Mouse (Mus musculus): ENCODE data around the gene Cd247. TPM values are rescaled to one million over a fixed set of nuclear protein-coding genes. Genes with fewer than 3 reads are reported as not detected.

Cd247 gene
- polyA plus RNA-seq, 1 experiment from 2014 or later = 2.2 TPM

- Histone ChIP-seq H3K27ac (replicated peaks; ENCODE audit: low read depth, low read length) (no peak overlapping the region), H3K4me2 (ENCODE audit: low read depth, low read length) (no peak overlapping the region), H3K4me3 (ENCODE audit: low read depth, low read length) (no peak overlapping the region), H3K4me1 (ENCODE audit: control insufficient read depth, insufficient read depth, low read length) (no peaks in the 10 kb centered on the region), H3K27me3 (ENCODE audit: control insufficient read depth, insufficient read depth, low read length) (no peaks in the 10 kb centered on the region), H3K9me3 (replicated peaks; ENCODE audit: control insufficient read depth, low read length) (no peaks in the 10 kb centered on the region), H3K36me3 (replicated peaks; ENCODE audit: control insufficient read depth, insufficient read depth, low read depth, low read length) (no peaks in the 10 kb centered on the region), H3K9ac (replicated peaks; ENCODE audit: low read length) (no peak overlapping the region)
- DNase-seq (ENCODE audit: low spot score) (no peak), ATAC-seq (replicated peaks; ENCODE audit: insufficient number of reproducible peaks, low FRiP score, low TSS enrichment, low read depth) (no peak)
- 84% methylated on average over 7 of the region's 7 CpGs for WGBS
Observed at GRCm38 (mm10) chr1:165766295-165766890, 22.1 kb upstream of the Cd247 start.

GRCm38 (mm10) chr1:165768894-165769512, 19.5 kb upstream of the Cd247 start:
- DNase-seq (ENCODE audit: low spot score) (no peak), ATAC-seq (replicated peaks; ENCODE audit: insufficient number of reproducible peaks, low FRiP score, low TSS enrichment, low read depth) (no peak)
- H3K27ac ChIP-seq (replicated peaks; ENCODE audit: low read depth, low read length) = no peak overlapping the region
- no peaks in the 10 kb centered on the region for H3K27me3 ChIP-seq (ENCODE audit: control insufficient read depth, insufficient read depth, low read length)
- no peak overlapping the region for H3K9ac ChIP-seq (replicated peaks; ENCODE audit: low read length)
- no peak overlapping the region for H3K4me2 ChIP-seq (ENCODE audit: low read depth, low read length)
- H3K9me3 ChIP-seq (replicated peaks; ENCODE audit: control insufficient read depth, low read length) = no peaks in the 10 kb centered on the region
- H3K36me3 ChIP-seq (replicated peaks; ENCODE audit: control insufficient read depth, insufficient read depth, low read depth, low read length) = no peaks in the 10 kb centered on the region
- WGBS = 78% methylated on average over 9 of the region's 9 CpGs
- no peaks in the 10 kb centered on the region for H3K4me1 ChIP-seq (ENCODE audit: control insufficient read depth, insufficient read depth, low read length)
- no peak overlapping the region for H3K4me3 ChIP-seq (ENCODE audit: low read depth, low read length)

- Histone ChIP-seq H3K4me1 (ENCODE audit: control insufficient read depth, insufficient read depth, low read length) (no peaks in the 10 kb centered on the region), H3K9ac (replicated peaks; ENCODE audit: low read length) (no peak overlapping the region), H3K9me3 (replicated peaks; ENCODE audit: control insufficient read depth, low read length) (no peaks in the 10 kb centered on the region), H3K4me3 (ENCODE audit: low read depth, low read length) (no peak overlapping the region), H3K4me2 (ENCODE audit: low read depth, low read length) (no peak overlapping the region), H3K27ac (replicated peaks; ENCODE audit: low read depth, low read length) (no peak overlapping the region), H3K36me3 (replicated peaks; ENCODE audit: control insufficient read depth, insufficient read depth, low read depth, low read length) (no peaks in the 10 kb centered on the region), H3K27me3 (ENCODE audit: control insufficient read depth, insufficient read depth, low read length) (no peaks in the 10 kb centered on the region)
- DNase-seq (ENCODE audit: low spot score) = no peak
- ATAC-seq (replicated peaks; ENCODE audit: insufficient number of reproducible peaks, low FRiP score, low TSS enrichment, low read depth) = no peak
- 78% methylated on average over 10 of the region's 10 CpGs for WGBS
Observed at GRCm38 (mm10) chr1:165770181-165770759, 18.2 kb upstream of the Cd247 start.

GRCm38 (mm10) chr1:165771491-165771897, 17.0 kb upstream of the Cd247 start:
- no peaks in the 10 kb centered on the region for H3K36me3 ChIP-seq (replicated peaks; ENCODE audit: control insufficient read depth, insufficient read depth, low read depth, low read length)
- WGBS = under 1% methylated on average over 12 of the region's 12 CpGs
- H3K4me1 ChIP-seq (ENCODE audit: control insufficient read depth, insufficient read depth, low read length) = no peaks in the 10 kb centered on the region
- no peaks in the 10 kb centered on the region for H3K9me3 ChIP-seq (replicated peaks; ENCODE audit: control insufficient read depth, low read length)
- H3K9ac ChIP-seq (replicated peaks; ENCODE audit: low read length) = no peak overlapping the region
- ATAC-seq (replicated peaks; ENCODE audit: insufficient number of reproducible peaks, low FRiP score, low TSS enrichment, low read depth) (peak; percentile 64), DNase-seq (ENCODE audit: low spot score) (peak; percentile 85)
- no peak overlapping the region for H3K4me2 ChIP-seq (ENCODE audit: low read depth, low read length)
- no peaks in the 10 kb centered on the region for H3K27me3 ChIP-seq (ENCODE audit: control insufficient read depth, insufficient read depth, low read length)
- H3K4me3 ChIP-seq (ENCODE audit: low read depth, low read length) = no peak overlapping the region
- no peak overlapping the region for H3K27ac ChIP-seq (replicated peaks; ENCODE audit: low read depth, low read length)

- H3K9ac ChIP-seq (replicated peaks; ENCODE audit: low read length) = no peak overlapping the region
- H3K4me2 ChIP-seq (ENCODE audit: low read depth, low read length) = no peak overlapping the region
- DNase-seq (ENCODE audit: low spot score) (no peak), ATAC-seq (replicated peaks; ENCODE audit: insufficient number of reproducible peaks, low FRiP score, low TSS enrichment, low read depth) (no peak)
- H3K36me3 ChIP-seq (replicated peaks; ENCODE audit: control insufficient read depth, insufficient read depth, low read depth, low read length) = no peaks in the 10 kb centered on the region
- no peaks in the 10 kb centered on the region for H3K9me3 ChIP-seq (replicated peaks; ENCODE audit: control insufficient read depth, low read length)
- no peak overlapping the region for H3K27ac ChIP-seq (replicated peaks; ENCODE audit: low read depth, low read length)
- no peak overlapping the region for H3K4me3 ChIP-seq (ENCODE audit: low read depth, low read length)
- no peaks in the 10 kb centered on the region for H3K27me3 ChIP-seq (ENCODE audit: control insufficient read depth, insufficient read depth, low read length)
- WGBS = 54% methylated on average over 9 of the region's 9 CpGs
- no peaks in the 10 kb centered on the region for H3K4me1 ChIP-seq (ENCODE audit: control insufficient read depth, insufficient read depth, low read length)
Observed at GRCm38 (mm10) chr1:165771998-165772397, 16.5 kb upstream of the Cd247 start.

GRCm38 (mm10) chr1:165775518-165776294, 12.8 kb upstream of the Cd247 start:
- no peak overlapping the region for H3K9ac ChIP-seq (replicated peaks; ENCODE audit: low read length)

GRCm38 (mm10) chr1:165779954-165780585, 8.4 kb upstream of the Cd247 start:
- Histone ChIP-seq H3K4me2 (ENCODE audit: low read depth, low read length) (peak overlapping the region; percentile 57), H3K27ac (replicated peaks; ENCODE audit: low read depth, low read length) (no peak overlapping the region), H3K9me3 (replicated peaks; ENCODE audit: control insufficient read depth, low read length) (no peaks in the 10 kb centered on the region), H3K36me3 (replicated peaks; ENCODE audit: control insufficient read depth, insufficient read depth, low read depth, low read length) (no peaks in the 10 kb centered on the region), H3K4me3 (ENCODE audit: low read depth, low read length) (peak overlapping the region; percentile 30), H3K9ac (replicated peaks; ENCODE audit: low read length) (peak overlapping the region; percentile 44), H3K4me1 (ENCODE audit: control insufficient read depth, insufficient read depth, low read length) (no peaks in the 10 kb centered on the region), H3K27me3 (ENCODE audit: control insufficient read depth, insufficient read depth, low read length) (no peaks in the 10 kb centered on the region)
- WGBS = 5% methylated on average over 13 of the region's 13 CpGs
- ATAC-seq (replicated peaks; ENCODE audit: insufficient number of reproducible peaks, low FRiP score, low TSS enrichment, low read depth) = peak; percentile 60
- peak; percentile 78 for DNase-seq (ENCODE audit: low spot score)

More at GRCm38 (mm10) chr1:165775518-165776294, 12.8 kb upstream of the Cd247 start:
- no peak overlapping the region for H3K4me2 ChIP-seq (ENCODE audit: low read depth, low read length)
- no peak overlapping the region for H3K27ac ChIP-seq (replicated peaks; ENCODE audit: low read depth, low read length)
- no peaks in the 10 kb centered on the region for H3K36me3 ChIP-seq (replicated peaks; ENCODE audit: control insufficient read depth, insufficient read depth, low read depth, low read length)
- DNase-seq (ENCODE audit: low spot score) (peak; percentile 86), ATAC-seq (replicated peaks; ENCODE audit: insufficient number of reproducible peaks, low FRiP score, low TSS enrichment, low read depth) (no peak)
- H3K27me3 ChIP-seq (ENCODE audit: control insufficient read depth, insufficient read depth, low read length) = no peaks in the 10 kb centered on the region
- H3K9me3 ChIP-seq (replicated peaks; ENCODE audit: control insufficient read depth, low read length) = no peaks in the 10 kb centered on the region
- WGBS = 48% methylated on average over 19 of the region's 19 CpGs
- H3K4me3 ChIP-seq (ENCODE audit: low read depth, low read length) = no peak overlapping the region
- H3K4me1 ChIP-seq (ENCODE audit: control insufficient read depth, insufficient read depth, low read length) = no peaks in the 10 kb centered on the region

All from embryonic facial prominence, embryonic 11.5 days (tissue).